In genomic region chr7:100479823-100480164, GRCm38 (mm10) we compare ENCODE assay signal across 16 mouse cellular contexts. TPM values are rescaled to one million over a fixed set of nuclear protein-coding genes. Genes with fewer than 3 reads are reported as not detected.
DNase-seq lines count a peak whose midpoint lies in the region; ATAC-seq and TF ChIP-seq lines count a peak whose summit lies in the region.
"Had no signal": no experiment of that assay in that cellular context is flagged by ENCODE, and none has a peak within 500 bp of the region (broad histone marks: within the 10 kb centered on the region; RNA-seq: fewer than 3 reads in every experiment).

No protein-coding gene starts in this region.

- no peak for DNase-seq in hindbrain, embryonic 14.5 days (ENCODE audit: low spot score)
- DNase-seq in lung, postnatal 0 days (ENCODE audit: low spot score), result peak; percentile 28
- DNase-seq in lung, postnatal 14 days, result no peak
- peak; percentile 53 for DNase-seq in embryonic facial prominence, embryonic 14.5 days (ENCODE audit: low spot score)
- DNase-seq in urinary bladder, postnatal 4 days (ENCODE audit: low spot score in 2 of 2), result no peak
- no peak for DNase-seq in B cell, adult 2 months
- DNase-seq: cerebellum, adult 2 months; lung, postnatal 36 days; midbrain, embryonic 14.5 days; thymus, adult 2 months had no signal

- H3K4me1 ChIP-seq in hindbrain, embryonic 12.5 days, result no peaks in the 10 kb centered on the region
- H3K4me1 ChIP-seq in hindbrain, embryonic 14.5 days (replicated peaks; ENCODE audit: control insufficient read depth, insufficient read depth, low read length), result no peaks in the 10 kb centered on the region
- H3K4me1 ChIP-seq in lung, postnatal 0 days (ENCODE audit: insufficient read depth, low read depth, low read length), result peaks cover 3% of the 10 kb centered on the region; the same call in 1 of the 2 replicates
- no peaks in the 10 kb centered on the region; the same call in 1 of the 2 replicates for H3K4me1 ChIP-seq in embryonic facial prominence, embryonic 14.5 days (ENCODE audit: control insufficient read depth, insufficient read depth, low read length)
- no peaks in the 10 kb centered on the region for H3K4me1 ChIP-seq in stomach, embryonic 14.5 days (ENCODE audit: control insufficient read depth, insufficient read depth, low read length)

- WGBS in hindbrain, embryonic 12.5 days, result 76% methylated on average over 15 of the region's 15 CpGs
- 68% methylated on average over 15 of the region's 15 CpGs for whole genome bisulfite sequencing in hindbrain, embryonic 14.5 days
- 61% methylated on average over 15 of the region's 15 CpGs for WGBS in lung, postnatal 0 days
- WGBS in embryonic facial prominence, embryonic 14.5 days, result 66% methylated on average over 15 of the region's 15 CpGs
- 65% methylated on average over 15 of the region's 15 CpGs for WGBS in stomach, embryonic 14.5 days

- no peaks in the 10 kb centered on the region for H3K36me3 ChIP-seq in hindbrain, embryonic 12.5 days
- no peaks in the 10 kb centered on the region for H3K36me3 ChIP-seq in hindbrain, embryonic 14.5 days (replicated peaks; ENCODE audit: control insufficient read depth, insufficient read depth)
- no peaks in the 10 kb centered on the region for H3K36me3 ChIP-seq in lung, postnatal 0 days (ENCODE audit: insufficient read depth, low read length)
- H3K36me3 ChIP-seq in embryonic facial prominence, embryonic 14.5 days (ENCODE audit: control insufficient read depth, insufficient read depth, low read length), result no peaks in the 10 kb centered on the region
- H3K36me3 ChIP-seq in stomach, embryonic 14.5 days (ENCODE audit: control insufficient read depth, insufficient read depth, low read length), result no peaks in the 10 kb centered on the region
- H3K36me3 ChIP-seq: heart, embryonic 15.5 days; neural tube, embryonic 13.5 days had no signal

- no peaks in the 10 kb centered on the region for H3K27me3 ChIP-seq in hindbrain, embryonic 12.5 days
- H3K27me3 ChIP-seq in hindbrain, embryonic 14.5 days (ENCODE audit: control insufficient read depth, insufficient read depth, low read length), result no peaks in the 10 kb centered on the region
- H3K27me3 ChIP-seq in lung, postnatal 0 days (replicated peaks; ENCODE audit: insufficient read depth, low read length), result no peaks in the 10 kb centered on the region
- H3K27me3 ChIP-seq in embryonic facial prominence, embryonic 14.5 days (replicated peaks; ENCODE audit: control insufficient read depth, insufficient read depth, low read length), result no peaks in the 10 kb centered on the region
- no peaks in the 10 kb centered on the region for H3K27me3 ChIP-seq in stomach, embryonic 14.5 days (ENCODE audit: control insufficient read depth, insufficient read depth, low read length)
- H3K27me3 ChIP-seq: neural tube, embryonic 13.5 days had no signal

- no peak for TF ChIP-seq CTCF in lung, postnatal 0 days (IDR thresholded peaks at IDR 0.05)

- no peak for TF ChIP-seq EP300 in lung, postnatal 0 days (IDR thresholded peaks at IDR 0.05)

- no peaks in the 10 kb centered on the region for H3K9me3 ChIP-seq in hindbrain, embryonic 12.5 days (replicated peaks)
- no peaks in the 10 kb centered on the region for H3K9me3 ChIP-seq in hindbrain, embryonic 14.5 days (ENCODE audit: control insufficient read depth, low read length)
- H3K9me3 ChIP-seq in lung, postnatal 0 days (ENCODE audit: low read length), result no peaks in the 10 kb centered on the region
- H3K9me3 ChIP-seq in embryonic facial prominence, embryonic 14.5 days (ENCODE audit: control insufficient read depth, low read length), result no peaks in the 10 kb centered on the region
- no peaks in the 10 kb centered on the region for H3K9me3 ChIP-seq in stomach, embryonic 14.5 days (ENCODE audit: control insufficient read depth, low read depth, low read length)
- H3K9me3 ChIP-seq: heart, embryonic 15.5 days; neural tube, embryonic 13.5 days had no signal

- H3K9ac ChIP-seq in hindbrain, embryonic 12.5 days, result no peak overlapping the region
- H3K9ac ChIP-seq in hindbrain, embryonic 14.5 days, result no peak overlapping the region
- H3K9ac ChIP-seq in lung, postnatal 0 days (replicated peaks; ENCODE audit: low read depth), result no peak overlapping the region
- no peak overlapping the region for H3K9ac ChIP-seq in embryonic facial prominence, embryonic 14.5 days (ENCODE audit: low read depth, low read length)
- no peak overlapping the region for H3K9ac ChIP-seq in stomach, embryonic 14.5 days (replicated peaks; ENCODE audit: low read depth, low read length)
- H3K9ac ChIP-seq: heart, embryonic 15.5 days; liver, embryonic 14.5 days; neural tube, embryonic 13.5 days had no signal

- H3K27ac ChIP-seq in hindbrain, embryonic 12.5 days, result no peak overlapping the region
- H3K27ac ChIP-seq in hindbrain, embryonic 14.5 days, result no peak overlapping the region
- H3K27ac ChIP-seq in lung, postnatal 0 days (ENCODE audit: low read length), result no peak overlapping the region
- H3K27ac ChIP-seq in embryonic facial prominence, embryonic 14.5 days (replicated peaks; ENCODE audit: low read depth, low read length), result no peak overlapping the region; the same call in 1 of the 2 replicates
- H3K27ac ChIP-seq in stomach, embryonic 14.5 days (ENCODE audit: low read length), result no peak overlapping the region
- H3K27ac ChIP-seq: heart, embryonic 15.5 days; liver, embryonic 14.5 days; neural tube, embryonic 13.5 days had no signal

- no peak overlapping the region for H3K4me3 ChIP-seq in hindbrain, embryonic 12.5 days
- no peak overlapping the region for H3K4me3 ChIP-seq in hindbrain, embryonic 14.5 days (replicated peaks; ENCODE audit: low read length)
- H3K4me3 ChIP-seq in lung, postnatal 0 days (ENCODE audit: low read depth, low read length), result no peak overlapping the region
- H3K4me3 ChIP-seq in embryonic facial prominence, embryonic 14.5 days (ENCODE audit: low read depth, low read length), result no peak overlapping the region
- no peak overlapping the region for H3K4me3 ChIP-seq in stomach, embryonic 14.5 days (ENCODE audit: low read depth, low read length)
- H3K4me3 ChIP-seq: heart, embryonic 15.5 days; neural tube, embryonic 13.5 days had no signal

- 0 out of 2 replicates have a peak, but pooled peaks have one; percentile 19 for ATAC-seq in hindbrain, embryonic 12.5 days (ENCODE audit: low FRiP score)
- no peak for ATAC-seq in hindbrain, embryonic 14.5 days (ENCODE audit: low FRiP score)
- peak; percentile 33; the same call in 1 of the 2 replicates for ATAC-seq in lung, postnatal 0 days
- ATAC-seq in embryonic facial prominence, embryonic 14.5 days (ENCODE audit: low read depth), result peak; percentile 58
- peak; percentile 70; the same call in 1 of the 2 replicates for ATAC-seq in stomach, embryonic 14.5 days (ENCODE audit: insufficient number of reproducible peaks, insufficient read depth, low FRiP score, low read depth)

- no peak overlapping the region for H3K4me2 ChIP-seq in hindbrain, embryonic 12.5 days (replicated peaks)
- no peak overlapping the region for H3K4me2 ChIP-seq in hindbrain, embryonic 14.5 days (replicated peaks)
- no peak overlapping the region for H3K4me2 ChIP-seq in lung, postnatal 0 days (replicated peaks; ENCODE audit: low read depth, low read length)
- no peak overlapping the region for H3K4me2 ChIP-seq in embryonic facial prominence, embryonic 14.5 days (ENCODE audit: low read depth, low read length)
- no peak overlapping the region for H3K4me2 ChIP-seq in stomach, embryonic 14.5 days (replicated peaks; ENCODE audit: low read depth, low read length)
- H3K4me2 ChIP-seq: heart, embryonic 15.5 days; neural tube, embryonic 13.5 days had no signal

RNA-seq across cellular contexts. Expression of gene Ucp3, which starts 7.0 kb away (rescaled TPM):
- not detected in 2 replicates for polyA plus RNA-seq in hindbrain, embryonic 12.5 days (2016; fragmentation: Nextera tagmentation; extraction: Ambion mirVana)
- polyA plus RNA-seq in hindbrain, embryonic 14.5 days (2014; fragmentation: Nextera tagmentation; extraction: Ambion mirVana), result not detected in 2 replicates
- 0.08 and 0.15 TPM in 2 replicates for polyA plus RNA-seq in lung, postnatal 0 days (2015; fragmentation: Nextera tagmentation; extraction: Ambion mirVana)
- 0.20 and 0.24 TPM in 2 replicates for polyA plus RNA-seq in embryonic facial prominence, embryonic 14.5 days (2014; fragmentation: Nextera tagmentation; extraction: Ambion mirVana)
- polyA plus RNA-seq in stomach, embryonic 14.5 days (2014; fragmentation: Nextera tagmentation; extraction: Ambion mirVana), result not detected in 2 replicates
- polyA plus RNA-seq: brain, embryonic 14.5 days; midbrain, embryonic 14.5 days; neural tube, embryonic 13.5 days had no signal

RNA-seq across cellular contexts. Expression of gene Ucp2, which starts 13.3 kb away (rescaled TPM):
- polyA plus RNA-seq in hindbrain, embryonic 12.5 days (2016; fragmentation: Nextera tagmentation; extraction: Ambion mirVana), result 123 and 130 TPM in 2 replicates
- polyA plus RNA-seq in hindbrain, embryonic 14.5 days (2014; fragmentation: Nextera tagmentation; extraction: Ambion mirVana), result 73.5 and 77.2 TPM in 2 replicates
- polyA plus RNA-seq in lung, postnatal 0 days (2015; fragmentation: Nextera tagmentation; extraction: Ambion mirVana), result 528 and 617 TPM in 2 replicates
- 152 and 172 TPM in 2 replicates for polyA plus RNA-seq in embryonic facial prominence, embryonic 14.5 days (2014; fragmentation: Nextera tagmentation; extraction: Ambion mirVana)
- polyA plus RNA-seq in stomach, embryonic 14.5 days (2014; fragmentation: Nextera tagmentation; extraction: Ambion mirVana), result 208 TPM in 2 replicates

RNA-seq across cellular contexts. Expression of gene Dnajb13, which starts 35.0 kb away (rescaled TPM):
- polyA plus RNA-seq in hindbrain, embryonic 12.5 days (2016; fragmentation: Nextera tagmentation; extraction: Ambion mirVana), result 5.0 and 8.2 TPM in 2 replicates
- 6.6 and 10.8 TPM in 2 replicates for polyA plus RNA-seq in hindbrain, embryonic 14.5 days (2014; fragmentation: Nextera tagmentation; extraction: Ambion mirVana)
- 13.7 and 13.8 TPM in 2 replicates for polyA plus RNA-seq in lung, postnatal 0 days (2015; fragmentation: Nextera tagmentation; extraction: Ambion mirVana)
- polyA plus RNA-seq in embryonic facial prominence, embryonic 14.5 days (2014; fragmentation: Nextera tagmentation; extraction: Ambion mirVana), result 3.0 and 4.7 TPM in 2 replicates
- 0.35 and 0.42 TPM in 2 replicates for polyA plus RNA-seq in stomach, embryonic 14.5 days (2014; fragmentation: Nextera tagmentation; extraction: Ambion mirVana)

RNA-seq across cellular contexts. Expression of gene Coa4, which starts 57.1 kb away (rescaled TPM):
- polyA plus RNA-seq in hindbrain, embryonic 12.5 days (2016; fragmentation: Nextera tagmentation; extraction: Ambion mirVana), result 13.4 and 15.6 TPM in 2 replicates
- polyA plus RNA-seq in hindbrain, embryonic 14.5 days (2014; fragmentation: Nextera tagmentation; extraction: Ambion mirVana), result 14.8 and 16.9 TPM in 2 replicates
- 17.0 and 18.2 TPM in 2 replicates for polyA plus RNA-seq in lung, postnatal 0 days (2015; fragmentation: Nextera tagmentation; extraction: Ambion mirVana)
- polyA plus RNA-seq in embryonic facial prominence, embryonic 14.5 days (2014; fragmentation: Nextera tagmentation; extraction: Ambion mirVana), result 17.6 and 22.1 TPM in 2 replicates
- polyA plus RNA-seq in stomach, embryonic 14.5 days (2014; fragmentation: Nextera tagmentation; extraction: Ambion mirVana), result 23.9 and 24.3 TPM in 2 replicates

Comparison
In these comparisons a context has a peak if more than half of its experiments do, and no peak if none do; other contexts are left out.
1. DNase-seq: peak in lung, postnatal 0 days (single experiment) and embryonic facial prominence, embryonic 14.5 days (single experiment); none in hindbrain, embryonic 14.5 days (single experiment), lung, postnatal 14 days (single experiment), urinary bladder, postnatal 4 days (0 of 2) and B cell, adult 2 months (0 of 2).